Mouse (Mus musculus) brain, embryonic 14.5 days (tissue): ENCODE measurements around the gene 1110059E24Rik. TPM values are rescaled to one million over a fixed set of nuclear protein-coding genes. Genes with fewer than 3 reads are reported as not detected.
A peak's percentile ranks its signal among the peaks of the same experiment; 100 is the strongest.

Source experiments
- DNase-seq: peaks from one replicate; pipeline ENCODE4 v3.0.0-alpha.2; 2011; ENCODE audit warnings: low read depth
- CTCF ChIP-seq: fragments of 200-500 bp; IDR thresholded peaks from 2 replicates; pipeline ENCODE4 v1.5.1; 2012; ENCODE audit warnings: inconsistent platforms, mild to moderate bottlenecking, moderate library complexity, borderline replicate concordance; ENCODE audit not compliant: insufficient read depth, insufficient read length; ENCODE audit errors: extremely low read depth
- POLR2A ChIP-seq: fragments of 200-500 bp; IDR thresholded peaks from 2 replicates; pipeline ENCODE4 v1.6.1; 2012; ENCODE audit warnings: mild to moderate bottlenecking, inconsistent platforms, borderline replicate concordance; ENCODE audit not compliant: poor library complexity, insufficient read depth, insufficient read length, severe bottlenecking; ENCODE audit errors: extremely low read depth
- polyA plus RNA-seq: library from polyadenylated mRNA; depleted of rRNA; stranded (reverse); fragments of >200 nt; gene quantifications from 2 replicates; pipeline ENCODE4 v1.2.3, GENCODE M21; 2012; rRNA removed

The 1110059E24Rik gene
- polyA plus RNA-seq = 33.3 and 34.7 TPM in 2 replicates

DNA sequence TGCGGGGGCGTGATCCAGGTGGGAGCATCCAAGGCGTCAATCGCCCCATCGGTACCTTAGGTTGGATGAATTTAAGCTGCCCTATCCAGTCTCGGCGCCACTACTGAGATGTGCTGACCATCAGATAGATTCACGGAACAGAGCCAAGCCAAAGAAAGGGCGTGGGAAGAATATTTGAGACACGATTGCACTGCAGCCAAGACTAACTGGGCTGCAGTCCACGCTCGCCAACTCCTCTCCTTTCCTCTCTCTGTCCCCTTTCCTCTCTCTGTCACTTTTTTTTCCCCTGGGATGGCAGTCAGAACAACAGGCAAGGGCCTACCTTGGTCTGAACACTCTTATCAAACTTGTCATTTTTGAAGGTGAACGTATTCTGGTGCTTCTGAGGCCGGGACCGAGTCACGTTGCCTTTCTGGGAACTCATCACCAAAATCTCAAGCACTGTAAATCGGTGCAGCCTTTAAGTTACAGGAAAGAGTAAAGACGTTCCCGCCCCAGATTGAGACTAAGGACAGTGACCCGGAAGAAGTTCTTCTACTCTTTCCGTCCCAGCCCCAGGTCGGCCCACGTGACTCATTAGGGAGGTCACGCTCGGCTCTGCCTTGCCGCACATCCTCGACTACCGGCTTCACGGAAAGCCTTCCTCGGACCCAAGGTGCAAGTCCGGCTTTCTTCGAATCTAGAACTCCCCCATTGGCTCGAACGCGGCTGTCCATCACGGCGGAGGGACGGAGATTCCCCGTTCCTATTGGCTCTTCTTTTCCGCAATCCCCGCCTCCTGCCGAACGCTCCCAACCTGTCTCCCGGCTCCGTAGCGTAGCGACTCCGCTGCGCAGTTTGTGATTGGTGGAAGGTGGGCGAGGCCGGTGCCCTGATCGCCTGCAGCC lies at the start of gene 1110059E24Rik:
1110059E24Rik (minus strand) TSS at position 692 of the 887 bp plus-strand sequence.
- no peak for TF ChIP-seq POLR2A
- no peak for TF ChIP-seq CTCF

DNA sequence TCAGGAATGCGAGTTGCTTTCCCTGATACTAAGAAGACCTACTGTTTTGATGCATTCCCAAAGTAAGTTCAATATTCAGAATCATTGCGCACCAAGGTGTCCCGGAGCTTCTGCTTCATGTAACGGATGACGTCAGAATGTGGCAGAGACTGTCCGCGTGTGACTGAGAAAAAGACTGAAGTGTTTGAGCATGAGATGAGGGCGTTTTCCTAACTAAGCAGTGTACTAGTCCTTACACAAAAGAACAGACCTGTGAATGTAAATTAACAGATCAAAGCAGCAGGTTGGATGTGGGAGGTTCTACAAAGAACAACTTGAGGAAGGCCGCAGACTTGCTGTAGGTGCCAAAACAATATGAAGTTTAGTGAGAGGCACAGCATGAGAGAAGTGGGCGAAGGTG lies 28.2 kb upstream of the 1110059E24Rik start:
- TF ChIP-seq POLR2A = no peak
- TF ChIP-seq CTCF = no peak
- no peak for DNase-seq

More for the DNA sequence above, at the start of gene 1110059E24Rik:
- peak; percentile 99 for DNase-seq

GRCm38 (mm10) chr19:21680091-21680490 lies 27.3 kb upstream of the 1110059E24Rik start:
- TF ChIP-seq CTCF = no peak
- DNase-seq = no peak

DNA sequence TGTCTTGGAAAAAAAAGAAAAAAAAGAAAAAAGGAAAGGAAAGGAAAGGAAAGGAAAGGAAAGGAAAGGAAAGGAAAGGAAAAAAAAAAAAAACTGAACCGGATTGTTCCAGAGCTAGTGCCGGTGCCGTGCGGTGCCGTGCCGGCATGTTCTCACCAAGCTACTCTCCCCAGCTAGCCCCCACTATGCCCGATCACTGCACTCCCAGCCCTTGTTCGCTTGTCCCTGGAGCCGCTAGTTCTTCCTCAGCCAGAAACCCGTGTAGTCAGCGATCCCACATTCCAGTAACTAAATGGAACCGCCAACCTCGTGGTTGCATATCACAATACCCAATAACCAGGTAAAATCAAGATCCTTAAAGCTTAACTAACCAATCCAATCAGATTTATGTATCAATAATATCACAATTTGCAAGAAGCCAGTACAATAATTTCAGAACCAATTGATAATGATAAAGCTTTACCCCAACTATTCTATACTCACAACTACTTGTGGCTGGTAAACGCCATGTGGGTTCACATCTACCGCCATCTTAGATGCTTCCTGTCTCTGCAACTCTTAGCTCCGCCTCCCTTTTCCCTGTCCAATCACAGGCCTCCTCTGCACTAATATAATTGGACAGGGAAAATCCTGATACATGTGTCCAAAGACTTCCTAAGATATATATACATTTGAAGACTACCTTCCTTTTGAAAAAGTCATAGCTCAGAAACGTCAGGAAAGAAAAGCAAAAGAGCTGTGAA lies 21.7 kb upstream of the 1110059E24Rik start:
- no peak for TF ChIP-seq CTCF
- no peak for TF ChIP-seq POLR2A
- no peak for DNase-seq

DNA sequence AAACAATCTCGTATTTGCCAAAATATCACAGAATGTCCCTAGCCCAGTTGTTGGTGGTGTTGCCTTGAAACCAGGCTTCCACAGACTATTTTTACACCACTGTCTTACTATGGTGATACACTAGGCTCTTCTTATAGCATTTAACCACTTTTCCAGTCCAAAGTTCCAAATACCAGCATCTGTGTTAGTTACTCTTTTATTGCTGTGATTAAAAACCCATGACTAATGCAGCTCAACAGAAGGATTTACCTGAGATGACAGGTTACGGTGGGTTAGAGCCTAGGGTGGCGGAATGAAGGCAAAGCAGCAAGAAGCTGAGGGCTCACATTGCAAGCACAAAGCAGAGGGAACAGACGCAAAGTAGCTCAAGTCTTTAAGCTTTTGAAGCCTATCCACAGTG lies 16.9 kb upstream of the 1110059E24Rik start:
- TF ChIP-seq POLR2A (no peak), CTCF (no peak)
- DNase-seq = no peak

- TF ChIP-seq CTCF (no peak), POLR2A (no peak)
- DNase-seq = no peak
These were observed 11.1 kb upstream of the 1110059E24Rik start for GRCm38 (mm10) chr19:21663756-21664456.

DNA sequence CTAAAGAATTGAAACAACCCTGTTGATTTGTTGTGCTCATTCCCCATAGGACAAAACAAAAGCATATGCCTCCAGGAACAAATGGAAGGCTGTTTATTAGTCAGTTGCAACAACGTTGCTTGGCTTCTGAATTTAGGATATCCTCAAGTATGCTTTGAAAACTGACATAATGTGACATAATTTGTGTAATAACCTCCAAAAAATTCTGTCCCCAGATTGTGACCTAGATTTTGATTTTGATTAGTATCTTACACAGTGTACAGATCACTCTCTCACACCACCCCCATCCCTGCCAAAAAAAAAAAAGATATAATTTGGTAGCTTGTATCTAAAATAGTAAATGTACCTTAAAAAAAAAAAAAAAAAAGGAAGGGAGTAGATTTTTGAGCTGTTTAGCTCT lies 8.0 kb upstream of the 1110059E24Rik start:
- TF ChIP-seq POLR2A = no peak
- TF ChIP-seq CTCF = no peak
- DNase-seq = no peak

- no peak for TF ChIP-seq POLR2A
- TF ChIP-seq CTCF = no peak
- DNase-seq = peak; percentile 6
These were observed 2.0 kb upstream of the 1110059E24Rik start for GRCm38 (mm10) chr19:21654788-21655187.

DNA sequence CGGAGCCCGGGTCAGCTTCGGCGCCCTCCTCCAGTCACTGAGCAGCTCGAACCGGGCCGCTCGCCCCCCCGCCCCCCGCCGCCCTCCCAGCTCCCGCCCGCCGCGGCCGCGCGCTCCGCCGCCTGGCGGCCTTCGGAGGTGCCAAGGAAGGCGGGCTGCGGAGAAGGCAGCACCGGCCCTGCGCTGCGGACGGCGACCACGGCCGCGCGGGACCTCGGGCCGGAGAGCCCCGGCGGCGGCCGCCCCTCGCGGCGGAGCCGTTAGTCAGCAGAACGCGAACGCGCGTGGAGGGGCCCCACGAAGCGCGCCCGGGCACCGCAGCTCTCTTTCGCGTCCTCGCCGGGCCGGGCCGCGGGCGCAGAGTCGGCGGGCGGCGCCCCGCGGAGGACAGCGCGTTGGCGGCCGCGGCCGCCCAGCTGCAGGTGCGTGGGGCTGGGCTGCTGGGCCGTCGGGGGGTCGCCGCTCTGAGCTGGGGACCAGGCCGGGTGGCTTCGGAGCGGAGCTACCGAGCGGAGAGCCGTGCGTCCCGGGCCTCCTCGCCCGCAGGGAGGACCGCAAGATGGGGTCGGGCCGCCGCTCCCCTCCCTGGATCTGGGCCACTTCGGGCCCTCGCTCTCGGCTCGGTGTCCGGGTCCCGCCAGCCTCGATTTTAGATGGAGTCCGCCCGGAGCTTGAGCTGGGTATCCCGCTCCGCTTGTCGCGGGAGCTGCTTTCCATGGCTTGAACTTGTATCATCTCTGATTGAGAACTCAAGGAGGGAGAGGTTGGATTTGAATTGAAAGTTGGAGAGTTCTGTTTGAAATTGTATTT lies 601 bp upstream of the 1110059E24Rik start, which contains the start of gene Abhd17b:
Abhd17b (plus strand) TSS at position 14 of the 810 bp plus-strand sequence.
- peak; percentile 74 for DNase-seq
- TF ChIP-seq POLR2A (peak; percentile 83), CTCF (peak; percentile 20; the same call in 1 of the 2 replicates)

DNA sequence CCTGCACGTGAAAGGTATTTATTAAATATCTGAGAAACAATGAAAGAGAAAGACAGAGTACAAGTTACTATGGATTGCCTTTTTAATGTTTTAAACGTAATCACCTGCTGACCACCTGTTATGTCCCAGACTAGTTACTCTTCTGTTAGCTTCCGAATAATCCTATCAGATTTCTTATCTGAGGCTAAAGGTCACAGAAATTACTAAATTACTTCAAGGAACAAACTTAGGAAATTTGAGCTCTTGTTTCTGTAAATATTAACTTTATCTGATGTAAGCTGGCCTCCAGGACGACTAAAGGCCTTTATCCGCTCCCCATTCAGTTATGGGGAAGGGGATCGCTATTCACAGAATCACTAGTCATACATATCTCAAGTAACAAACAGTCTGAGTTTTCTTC lies 1.1 kb downstream of the 1110059E24Rik start:
- DNase-seq = no peak
- no peak for TF ChIP-seq CTCF
- TF ChIP-seq POLR2A = no peak

- TF ChIP-seq POLR2A = no peak
- no peak for TF ChIP-seq CTCF
- no peak for DNase-seq
These were observed 6.6 kb downstream of the 1110059E24Rik start for GRCm38 (mm10) chr19:21646142-21646541.

GRCm38 (mm10) chr19:21645301-21645700 lies 7.5 kb downstream of the 1110059E24Rik start:
- DNase-seq = no peak
- no peak for TF ChIP-seq POLR2A
- TF ChIP-seq CTCF = no peak
